Mouse (Mus musculus) naive thymus-derived CD4-positive, alpha-beta T cell, adult 2 months (primary cell): Measurements from ENCODE around the gene Ccdc121.

Experiments used
- DNase-seq: peaks from one replicate; pipeline ENCODE4 v3.0.0-alpha.2; 2011; ENCODE audit warnings: low read depth

Ccdc121 gene

DNA sequence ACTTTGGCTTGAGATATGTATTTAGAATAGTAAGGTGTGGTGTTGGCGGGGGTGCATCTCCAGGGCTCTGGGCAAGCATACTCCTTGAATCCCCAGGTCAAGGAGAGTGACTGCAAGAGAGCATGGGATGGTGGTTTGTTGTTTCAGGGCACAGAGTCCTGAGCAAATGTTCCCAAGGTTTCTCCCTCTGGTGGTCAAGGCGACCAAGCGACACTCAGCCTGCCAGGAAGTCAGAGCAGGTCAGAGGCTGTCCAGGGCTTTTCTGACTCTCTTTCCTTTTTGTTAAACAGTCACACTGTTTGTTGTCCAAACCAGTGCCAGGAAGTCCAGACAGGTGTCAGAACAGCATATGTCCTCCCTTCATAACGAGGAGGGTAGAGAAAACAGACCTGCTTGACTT, at the start of gene Ccdc121:
Ccdc121 (minus strand) TSS at position 145 of the 400 bp plus-strand sequence.
- no peak for DNase-seq

DNA sequence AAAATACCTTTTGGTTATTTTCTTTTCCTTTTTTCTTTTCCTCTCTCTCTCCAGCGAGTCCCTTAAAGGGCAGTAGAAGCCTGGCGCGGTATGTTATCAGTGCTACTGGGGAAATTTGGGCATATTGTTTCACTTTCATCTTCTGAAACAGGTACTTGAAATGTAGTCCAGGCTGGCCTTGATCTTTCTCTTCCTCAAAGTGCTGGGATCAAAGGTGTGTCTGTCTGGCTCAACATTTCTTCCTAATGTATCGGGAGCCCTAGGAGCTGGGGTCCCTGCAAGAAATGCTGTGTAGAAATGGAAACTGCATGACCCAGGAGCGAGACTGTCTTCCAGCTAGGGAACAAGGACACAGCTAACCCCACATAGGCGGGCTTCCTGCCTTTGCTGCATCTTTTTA, 49.1 kb upstream of the Ccdc121 start:
- no peak for DNase-seq

DNA sequence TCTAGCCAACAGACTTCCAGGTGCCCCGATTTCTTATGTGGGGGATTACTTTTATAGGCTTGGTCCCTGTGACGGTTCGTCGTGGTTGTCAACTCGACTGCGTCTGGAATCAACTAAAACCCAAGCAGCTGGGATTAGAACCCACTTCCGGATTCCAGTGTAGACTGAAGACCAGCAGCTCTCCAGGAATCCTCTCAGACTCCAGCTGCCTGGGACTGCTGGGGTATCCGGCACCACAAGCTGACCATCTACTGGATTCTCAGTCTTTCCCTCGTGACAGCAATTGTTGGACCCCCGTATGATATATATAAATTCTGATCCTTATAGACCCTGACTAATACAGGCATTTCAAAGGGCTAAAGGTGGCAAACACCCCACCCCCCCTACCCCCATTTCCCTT, 48.4 kb upstream of the Ccdc121 start:
- DNase-seq = no peak

DNA sequence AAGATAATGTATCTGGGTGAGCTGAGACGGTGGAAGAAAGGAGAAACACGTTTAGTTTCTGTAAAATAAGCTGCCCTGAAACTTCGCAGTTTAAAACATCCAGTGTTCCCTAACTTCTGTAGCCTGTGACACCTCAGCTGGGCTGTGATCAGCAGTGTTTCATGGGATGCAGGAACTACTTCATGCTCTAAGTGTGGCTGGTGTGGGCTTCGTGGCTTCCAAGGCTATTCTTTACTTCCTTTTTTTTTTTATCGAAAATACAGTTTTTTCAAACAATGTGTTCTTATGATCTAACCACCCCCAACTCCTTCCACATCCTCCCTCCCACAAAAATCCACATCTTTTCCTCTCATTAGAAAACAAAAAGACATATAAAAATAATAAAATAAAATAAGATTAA, 44.2 kb upstream of the Ccdc121 start:
- no peak for DNase-seq

DNA sequence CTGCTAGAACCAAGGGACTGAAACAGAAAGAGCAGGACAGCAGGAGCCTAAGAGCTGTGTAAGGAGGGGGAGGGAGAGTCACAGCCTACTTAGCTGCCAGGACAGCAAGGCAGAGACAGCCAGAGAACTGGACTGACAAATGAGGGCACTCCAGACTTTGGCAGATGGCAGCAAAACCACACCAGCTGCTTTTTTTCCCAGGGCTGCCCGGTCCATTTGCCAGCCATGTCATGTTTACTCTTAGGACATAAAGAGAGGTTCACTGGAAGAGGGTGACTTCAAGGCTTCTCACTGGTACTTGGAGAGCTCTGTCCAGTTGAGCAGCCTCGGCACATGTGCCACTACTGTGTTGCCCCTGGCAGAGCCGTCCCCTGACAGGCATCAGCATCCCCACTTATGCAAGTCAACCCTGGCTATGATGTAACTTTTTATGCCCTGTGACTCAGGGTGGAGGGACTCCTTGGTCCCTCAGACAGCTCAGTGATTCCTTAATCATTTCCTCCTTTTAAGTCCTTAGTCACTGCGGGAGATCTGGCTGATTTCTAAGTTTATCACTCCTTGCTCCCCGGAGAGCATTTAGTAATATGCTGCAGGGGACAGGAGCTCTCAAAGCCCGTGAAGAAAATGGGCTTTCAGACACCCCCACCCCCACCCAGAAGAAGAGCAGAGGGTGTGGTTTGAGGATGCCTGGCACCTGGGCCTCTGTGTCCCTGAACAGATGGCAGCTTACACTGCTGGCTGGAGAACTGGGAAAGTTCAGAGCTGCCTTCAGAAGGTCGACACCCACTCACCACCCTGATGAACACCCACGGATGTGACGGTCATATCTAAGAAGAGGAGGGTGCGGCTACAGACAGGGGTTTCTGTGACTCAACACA, 41.5 kb upstream of the Ccdc121 start:
- DNase-seq = no peak

DNA sequence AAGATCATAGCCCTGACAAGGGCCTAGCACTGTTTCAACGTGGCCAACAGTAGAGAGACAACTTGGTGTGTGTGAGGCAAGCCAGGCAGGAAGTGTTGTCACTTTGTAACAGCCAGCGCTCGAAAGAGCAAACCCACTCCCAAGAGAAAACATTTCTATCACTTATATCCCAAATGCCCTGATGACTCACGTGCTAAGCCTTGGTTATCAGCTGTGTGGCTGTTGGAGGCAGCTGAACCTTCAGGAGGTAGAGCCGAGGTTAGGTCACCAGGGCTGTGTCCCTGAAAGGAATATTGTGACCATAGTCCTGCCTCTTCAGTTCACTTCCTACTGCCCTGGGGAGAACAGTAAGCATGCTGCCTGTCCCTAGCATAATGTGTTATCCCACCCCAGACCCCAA, 39.6 kb upstream of the Ccdc121 start:
- DNase-seq = no peak

DNA sequence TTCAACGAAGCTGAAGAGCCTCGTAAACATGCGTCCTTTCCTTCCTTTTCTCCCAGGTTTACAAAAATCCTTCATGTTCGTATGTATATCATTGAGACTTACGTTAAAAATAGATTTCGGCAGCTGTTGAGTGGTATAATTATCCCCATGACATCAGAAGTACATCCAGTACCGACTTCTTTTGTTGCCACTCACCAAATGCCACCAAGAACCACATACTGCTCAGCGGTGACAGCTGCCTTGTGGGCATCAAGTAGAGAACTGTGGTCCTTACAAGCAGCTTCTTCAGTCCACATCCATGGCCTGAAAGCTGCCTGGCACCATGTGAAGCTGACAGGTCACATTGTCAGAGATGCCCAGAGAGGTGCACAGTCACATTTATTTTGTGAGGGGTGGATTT, 38.7 kb upstream of the Ccdc121 start:
- DNase-seq = no peak

DNA sequence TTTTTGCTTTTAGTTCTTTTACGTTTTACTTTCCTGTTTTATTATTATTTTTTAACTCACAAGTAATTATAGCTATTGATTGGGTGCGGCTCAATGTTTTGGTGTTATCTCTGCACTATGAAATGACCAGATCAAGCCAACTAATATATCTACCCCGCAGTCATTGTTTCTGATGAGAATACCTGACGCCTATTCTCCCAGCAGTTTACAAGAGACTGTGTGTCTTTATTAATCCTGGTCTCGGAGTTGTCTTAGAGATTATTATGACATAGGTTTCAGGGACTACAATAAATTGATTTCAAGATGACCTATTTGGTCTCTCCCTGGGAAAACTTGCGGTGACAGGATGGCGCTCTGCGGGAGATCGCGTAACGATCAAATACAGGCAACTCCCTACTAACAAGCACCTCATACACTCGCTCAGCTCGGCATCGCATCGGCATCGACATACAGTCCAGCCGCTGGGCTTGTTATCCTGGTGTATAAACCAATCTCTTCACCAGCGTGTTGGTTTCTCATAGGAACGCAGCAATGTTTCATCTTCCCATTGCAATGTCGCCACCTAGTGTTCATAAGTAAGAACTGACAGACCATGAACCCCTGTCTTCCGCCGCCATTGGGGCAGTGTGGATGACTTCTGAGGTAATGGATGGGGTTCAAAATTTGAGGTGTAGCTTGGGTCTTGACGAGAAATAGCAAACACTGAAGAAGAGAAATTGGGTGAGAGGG, 34.0 kb upstream of the Ccdc121 start:
- DNase-seq = peak; percentile 72

DNA sequence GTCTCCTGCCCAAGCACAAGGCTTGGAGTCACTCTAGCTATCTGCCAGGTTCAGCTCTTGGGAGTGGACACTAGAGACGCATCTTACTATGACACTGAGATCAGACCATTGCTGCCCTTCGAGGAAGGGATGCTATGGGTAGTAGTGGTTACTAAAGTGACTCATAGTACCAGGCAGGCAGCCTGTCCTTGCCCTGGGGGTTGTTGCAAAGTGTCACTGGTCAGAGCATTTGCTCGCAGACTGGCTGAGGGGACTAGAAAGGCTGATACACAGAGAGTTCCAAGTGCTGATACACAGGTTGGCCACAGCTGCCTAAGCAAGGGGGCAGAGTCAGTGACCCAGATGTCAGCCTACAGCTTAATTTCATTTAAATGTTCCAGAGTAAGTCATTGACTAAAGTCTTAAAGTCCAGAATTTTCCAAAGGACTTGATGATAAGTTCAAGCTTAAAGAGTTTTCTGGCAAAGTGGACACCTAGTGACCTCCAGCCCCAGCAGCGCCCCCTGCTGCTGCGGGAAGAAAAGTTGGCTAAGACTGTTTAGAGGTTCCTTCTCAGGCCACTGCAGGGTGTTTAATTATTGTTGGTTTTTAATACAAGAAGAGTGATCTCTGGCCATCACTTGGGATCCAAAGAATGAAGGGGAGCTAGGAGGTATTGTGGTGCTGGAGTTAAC, 32.6 kb upstream of the Ccdc121 start:
- DNase-seq = no peak

DNA sequence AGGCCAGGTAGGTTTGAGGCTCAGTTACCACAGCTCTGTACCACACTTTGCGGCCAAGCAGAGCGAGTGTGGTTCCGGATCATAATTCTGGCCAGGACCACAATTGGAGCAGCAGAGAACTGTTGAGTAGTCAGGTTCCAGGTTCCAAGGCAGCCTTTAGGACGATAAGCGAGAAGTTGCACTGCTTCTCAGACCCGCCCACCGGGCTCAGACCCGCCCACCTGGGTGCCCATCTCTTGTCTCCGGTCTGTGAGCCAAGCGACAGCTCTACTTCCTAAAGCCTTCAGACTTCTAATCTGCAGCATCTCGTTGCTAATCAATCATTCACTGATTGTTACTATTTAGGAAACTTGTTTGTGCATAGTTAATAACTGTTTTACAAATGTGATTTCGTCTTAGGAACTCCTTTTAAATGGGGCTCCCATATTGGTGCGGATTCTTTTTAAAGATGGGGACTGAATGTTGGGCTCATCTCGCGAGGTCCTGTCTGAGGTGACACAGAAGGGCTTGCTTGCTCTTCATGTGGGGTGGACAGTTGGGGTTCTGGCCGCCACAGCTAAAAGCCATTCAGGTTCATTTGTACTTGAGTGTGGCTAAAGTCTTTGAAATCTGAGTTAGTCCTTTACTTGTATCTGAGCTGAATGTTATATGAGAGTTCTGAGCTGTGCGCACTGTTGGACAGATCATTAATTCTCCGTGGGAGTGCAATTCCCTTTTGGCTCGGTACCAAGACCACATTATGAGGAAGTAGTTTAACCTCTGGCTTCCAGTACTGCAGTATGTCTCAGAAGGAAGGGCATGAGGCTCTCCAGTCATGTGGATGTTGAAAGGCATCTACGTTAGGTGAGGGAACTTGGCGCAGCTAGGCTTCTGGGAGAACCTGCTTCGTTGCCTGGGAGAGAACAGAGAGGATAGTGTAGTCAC, 28.9 kb upstream of the Ccdc121 start:
- DNase-seq = no peak

DNA sequence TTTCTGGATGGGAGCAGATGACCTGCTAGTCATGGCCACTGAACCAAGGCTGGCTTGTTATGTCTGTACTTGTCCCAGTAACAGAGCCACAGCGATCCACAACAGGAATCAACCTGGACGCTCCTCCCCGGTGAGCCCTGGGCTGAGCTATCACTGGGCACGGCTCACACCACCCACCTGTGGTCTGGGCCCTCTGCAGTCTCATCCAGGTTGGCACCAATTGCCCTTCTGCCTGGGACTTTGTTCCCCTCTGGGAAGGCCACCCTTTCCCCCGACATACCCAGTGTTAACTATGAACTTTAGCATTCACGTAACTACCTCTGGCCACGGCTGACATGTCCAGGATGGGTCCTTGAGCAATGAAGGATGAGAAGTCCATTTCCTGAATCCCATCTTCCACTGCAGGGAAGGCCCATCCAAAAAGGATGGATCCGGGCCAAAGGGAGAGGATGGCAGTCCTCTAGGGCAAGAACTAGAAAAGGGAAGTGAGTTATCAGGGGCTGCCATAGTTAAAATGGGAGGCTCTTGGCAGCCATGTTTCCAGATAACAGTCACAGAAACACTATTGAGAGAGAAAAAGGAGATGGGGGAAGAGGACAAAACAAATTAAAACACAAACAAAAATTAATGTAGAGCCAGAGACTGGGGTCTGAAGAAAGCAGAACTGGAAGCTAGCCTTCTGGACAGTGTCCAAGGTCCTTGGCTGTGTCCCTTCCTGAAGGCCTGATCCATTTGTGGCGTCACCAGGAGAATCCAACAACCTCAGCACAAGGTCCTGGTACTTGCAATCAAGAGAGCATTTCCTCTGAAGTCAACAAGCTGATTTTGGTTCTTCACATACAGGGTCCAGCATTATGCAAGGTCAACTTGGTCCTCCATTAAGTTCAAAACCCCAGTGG, 26.6 kb upstream of the Ccdc121 start:
- no peak for DNase-seq

DNA sequence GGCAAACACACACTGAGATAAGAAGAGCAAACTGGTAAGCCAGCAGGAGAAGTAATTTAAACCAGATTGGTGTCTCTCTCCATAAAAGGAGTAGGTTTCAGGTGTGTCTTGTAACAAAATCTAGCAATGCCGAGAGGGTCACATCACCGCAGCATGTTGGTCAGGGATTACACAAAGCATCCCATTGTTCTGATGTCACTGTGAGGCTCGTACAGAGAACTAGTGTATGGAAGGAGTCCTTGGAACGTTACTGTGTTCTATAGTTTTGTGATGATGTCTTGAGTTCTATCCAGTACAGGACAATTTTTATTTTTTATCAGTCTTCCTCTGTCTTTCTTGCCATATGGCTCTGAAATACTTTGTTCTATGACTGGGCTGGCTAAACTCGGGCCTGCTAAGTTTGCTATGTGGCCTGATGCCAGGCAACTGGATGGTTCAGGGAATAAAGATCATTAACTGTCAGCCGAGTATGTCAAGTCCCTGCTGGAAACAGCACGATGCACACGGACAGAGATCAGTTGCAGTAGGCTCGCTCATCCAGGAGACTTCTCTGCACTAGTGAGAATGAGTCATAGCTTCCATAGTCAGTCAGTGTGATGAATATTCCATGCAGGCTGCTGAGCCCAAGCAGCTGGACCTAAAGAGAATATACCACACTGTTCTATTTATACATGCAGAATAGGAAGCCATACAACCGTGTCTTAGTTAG, 24.1 kb upstream of the Ccdc121 start:
- no peak for DNase-seq

DNA sequence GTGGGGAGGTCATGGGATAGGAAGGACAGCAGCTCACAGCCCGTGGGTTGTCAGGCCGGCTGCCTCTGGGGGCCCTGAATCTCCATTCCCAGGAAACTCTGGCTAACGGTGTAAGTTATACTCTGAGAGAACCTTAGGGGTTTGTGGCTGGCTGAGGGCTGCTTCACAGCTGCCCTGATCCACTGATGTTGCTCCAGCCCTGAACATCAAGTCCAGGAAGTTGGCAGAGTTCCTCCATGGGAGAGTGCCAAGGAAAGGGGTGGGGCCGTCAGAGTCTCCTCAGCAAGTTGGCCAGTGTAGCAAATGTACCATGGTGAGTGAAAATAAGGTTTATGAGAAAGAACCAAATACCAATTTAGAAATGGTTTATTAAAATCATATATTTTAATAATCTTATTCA, 18.1 kb upstream of the Ccdc121 start:
- DNase-seq = no peak

DNA sequence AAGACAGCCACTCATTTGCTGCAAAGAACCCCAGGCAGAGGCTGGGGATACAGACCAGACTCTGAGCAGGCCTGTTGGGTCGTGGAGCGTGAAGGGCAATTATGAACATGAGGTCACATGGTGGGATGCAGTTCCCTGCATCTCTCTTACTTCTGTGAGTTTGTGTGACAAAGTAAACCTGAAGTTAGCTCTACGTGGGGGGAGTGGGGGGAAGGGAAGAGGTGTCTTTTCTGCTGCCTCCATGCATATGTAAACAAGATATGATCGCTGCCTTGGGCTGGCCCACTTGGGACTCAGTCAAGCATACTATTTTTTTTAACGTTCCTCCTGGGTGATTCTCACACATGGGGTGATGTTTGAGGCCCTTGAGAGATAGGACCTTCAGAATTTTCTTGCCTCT, 14.7 kb upstream of the Ccdc121 start:
- DNase-seq = no peak

DNA sequence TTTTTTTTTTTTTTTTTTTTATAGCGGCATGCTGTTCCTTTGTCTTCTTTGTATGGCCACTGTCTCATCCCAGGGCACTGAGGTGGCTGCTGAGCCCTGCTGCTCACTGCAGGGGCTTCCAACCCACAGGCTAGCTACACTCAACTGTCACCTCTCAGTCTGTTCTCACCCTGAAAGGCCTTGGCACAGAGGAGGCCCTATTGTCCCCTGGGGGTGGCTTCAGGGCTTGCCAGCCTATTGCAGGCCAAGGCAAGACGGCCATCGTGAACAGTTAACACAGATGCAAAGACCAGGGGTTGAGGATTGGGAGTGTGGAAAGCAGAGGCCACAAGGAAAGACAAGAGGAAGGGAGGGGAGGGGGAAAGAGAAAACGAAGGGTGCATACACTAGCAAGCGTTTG, 12.6 kb upstream of the Ccdc121 start:
- DNase-seq = no peak

DNA sequence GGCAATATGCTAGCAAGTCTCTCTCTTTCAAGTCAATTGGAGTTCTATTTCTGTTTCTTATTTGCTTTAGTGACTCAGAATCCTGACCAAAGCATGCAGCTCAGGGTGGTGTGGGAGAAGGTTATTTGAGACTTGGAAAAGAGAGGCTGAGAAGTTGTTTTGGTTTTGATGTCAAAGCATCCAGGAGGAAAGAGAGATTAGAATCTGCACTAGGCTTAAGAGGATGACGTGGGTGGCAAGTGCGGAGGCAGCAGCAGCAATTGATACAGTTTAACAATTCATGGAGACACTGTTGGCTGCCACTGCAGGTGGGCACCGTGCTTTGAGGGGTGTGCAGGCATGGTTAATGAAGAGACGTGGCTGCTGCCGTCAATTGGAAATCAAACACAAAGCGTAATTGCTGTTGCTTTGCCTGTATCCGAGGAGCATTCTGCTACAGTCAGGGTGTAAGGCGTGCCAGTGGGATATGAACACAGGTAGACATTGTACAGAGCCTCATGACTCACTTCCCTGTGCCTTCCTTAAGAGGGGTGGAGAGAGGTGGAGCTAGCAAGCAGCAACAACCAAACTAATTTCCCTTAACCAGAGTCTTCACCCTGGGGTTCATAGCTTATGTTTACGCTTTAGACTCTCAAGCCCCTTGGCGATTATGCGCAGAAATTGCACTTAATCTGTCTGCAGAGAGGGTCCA, 10.3 kb upstream of the Ccdc121 start:
- DNase-seq = no peak

DNA sequence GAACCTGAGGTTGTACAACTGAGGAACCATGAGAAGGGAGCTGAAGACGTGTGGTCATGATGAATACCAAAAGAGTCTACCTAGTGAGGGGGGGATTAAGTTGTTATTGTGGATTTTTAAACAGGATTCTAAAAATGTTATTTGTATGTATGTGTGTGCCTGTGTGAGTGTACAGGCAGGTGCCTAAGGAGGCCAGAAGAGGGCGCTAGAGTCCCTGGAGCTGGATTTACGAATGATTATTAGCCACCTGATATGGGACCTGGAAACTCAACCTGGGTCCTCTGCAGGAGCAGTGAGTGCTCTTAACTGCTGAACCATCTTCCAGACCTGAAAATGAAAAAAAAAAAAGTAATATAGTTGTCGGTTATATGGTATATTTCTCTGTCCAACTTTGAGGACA, 7.9 kb upstream of the Ccdc121 start:
- no peak for DNase-seq

DNA sequence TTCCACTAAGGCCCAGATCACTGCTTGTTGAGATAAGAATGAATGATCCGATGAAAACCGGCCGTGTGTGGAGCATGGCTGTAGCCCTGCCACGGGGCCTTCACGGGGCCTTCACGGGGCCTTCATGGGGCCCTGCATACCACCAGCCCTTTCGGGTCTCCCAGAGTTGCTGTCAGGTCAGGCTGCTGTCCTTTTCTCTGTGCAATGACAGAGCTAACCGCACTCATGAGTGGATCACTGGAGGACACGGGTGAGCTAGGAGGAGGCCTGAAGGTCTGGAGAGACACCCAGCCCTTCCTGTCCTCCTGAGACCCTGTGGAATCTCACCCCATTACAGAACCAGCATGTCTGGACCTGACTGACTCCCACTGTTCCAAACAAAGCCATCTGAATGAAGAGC, 6.8 kb upstream of the Ccdc121 start:
- DNase-seq = no peak

DNA sequence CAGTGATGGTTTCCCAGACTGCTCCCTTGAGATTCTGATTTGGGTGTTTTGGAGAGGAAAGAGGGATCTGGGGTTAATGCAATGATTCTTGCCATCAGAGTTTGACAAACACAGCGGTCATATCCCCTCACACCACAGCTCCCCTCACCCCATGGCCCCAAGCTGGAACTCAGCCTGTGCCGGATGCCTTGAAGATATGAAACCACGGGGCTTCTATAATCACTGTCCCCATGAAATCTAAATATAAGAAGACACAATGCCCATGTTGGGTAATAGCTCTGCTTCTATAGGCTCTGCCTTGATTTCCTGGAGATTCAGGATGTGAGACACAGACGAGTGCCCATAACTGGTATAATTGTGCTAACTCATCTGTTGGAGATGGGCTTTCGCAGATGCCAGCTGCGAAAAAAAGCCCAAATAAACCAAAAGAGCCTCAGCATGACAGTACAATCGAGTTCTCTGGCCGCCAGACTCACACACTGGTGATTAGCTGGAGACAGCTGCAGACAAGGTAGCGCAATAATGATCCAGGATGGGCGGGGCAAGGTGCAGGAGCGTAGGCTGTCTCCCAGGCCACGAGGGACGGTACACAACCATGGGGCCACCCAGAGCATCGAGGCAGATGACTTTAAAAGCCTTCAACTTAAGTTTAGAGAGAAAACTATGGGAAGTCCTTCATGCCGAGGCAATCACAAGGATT, 1.3 kb upstream of the Ccdc121 start:
- no peak for DNase-seq
